26 mouse cellular contexts compared by ENCODE assay signal in the genomic region with DNA sequence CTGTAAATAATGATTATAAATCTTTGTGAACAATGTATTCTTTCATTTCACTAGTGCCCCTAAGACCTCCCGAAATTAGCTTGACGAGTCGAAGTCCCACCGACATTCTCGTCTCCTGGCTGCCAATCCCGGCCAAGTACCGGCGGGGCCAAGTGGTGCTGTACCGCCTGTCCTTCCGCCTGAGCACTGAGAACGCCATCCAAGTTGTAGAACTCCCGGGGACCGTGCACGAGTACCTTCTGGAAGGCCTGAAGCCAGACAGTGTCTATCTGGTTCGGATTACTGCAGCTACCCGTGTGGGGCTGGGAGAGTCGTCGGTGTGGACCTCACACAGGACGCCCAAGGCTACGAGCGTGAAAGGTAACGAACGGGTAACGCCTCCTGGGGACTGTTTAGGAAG. TPM values are rescaled to one million over a fixed set of nuclear protein-coding genes. Genes with fewer than 3 reads are reported as not detected.
"Had no signal": no experiment of that assay in that cellular context is flagged by ENCODE, and none has a peak within 500 bp of the region (broad histone marks: within the 10 kb centered on the region; RNA-seq: fewer than 3 reads in every experiment).

No protein-coding gene starts in this region.

- H3K27ac ChIP-seq: heart, embryonic 10.5 days; hindbrain, embryonic 13.5 days; hindbrain, embryonic 15.5 days; hindbrain, postnatal 0 days; kidney, embryonic 15.5 days; kidney, postnatal 0 days; left cerebral cortex, adult 2 months; limb, embryonic 10.5 days; limb, embryonic 12.5 days; liver, embryonic 13.5 days; liver, embryonic 15.5 days had no signal

- H3K36me3 ChIP-seq: hindbrain, embryonic 13.5 days; hindbrain, embryonic 15.5 days; limb, embryonic 12.5 days; liver, embryonic 13.5 days; liver, embryonic 15.5 days had no signal

- H3K27me3 ChIP-seq: heart, embryonic 12.5 days; hindbrain, embryonic 15.5 days; kidney, embryonic 15.5 days; limb, embryonic 12.5 days; liver, embryonic 13.5 days; liver, embryonic 15.5 days had no signal

- H3K4me3 ChIP-seq: heart, embryonic 10.5 days; heart, embryonic 12.5 days; hindbrain, embryonic 13.5 days; hindbrain, embryonic 15.5 days; kidney, embryonic 15.5 days; left cerebral cortex, adult 2 months; limb, embryonic 10.5 days; limb, embryonic 12.5 days; liver, embryonic 13.5 days; liver, embryonic 15.5 days had no signal

- H3K4me1 ChIP-seq: kidney, embryonic 15.5 days; limb, embryonic 10.5 days; liver, embryonic 13.5 days; liver, embryonic 15.5 days had no signal

- H3K9ac ChIP-seq: heart, embryonic 12.5 days; hindbrain, embryonic 13.5 days; hindbrain, embryonic 15.5 days; kidney, embryonic 15.5 days; limb, embryonic 12.5 days; liver, embryonic 13.5 days; liver, embryonic 15.5 days had no signal

- H3K4me2 ChIP-seq: heart, embryonic 12.5 days; hindbrain, embryonic 13.5 days; hindbrain, embryonic 15.5 days; kidney, embryonic 15.5 days; limb, embryonic 12.5 days; liver, embryonic 11.5 days; liver, embryonic 13.5 days; liver, embryonic 15.5 days had no signal

- ATAC-seq: hindbrain, postnatal 0 days; intestine, embryonic 16.5 days had no signal

- H3K9me3 ChIP-seq: heart, embryonic 10.5 days; heart, embryonic 12.5 days; hindbrain, embryonic 13.5 days; hindbrain, embryonic 15.5 days; kidney, embryonic 15.5 days; limb, embryonic 10.5 days; limb, embryonic 12.5 days; liver, embryonic 13.5 days; liver, embryonic 15.5 days had no signal

- DNase-seq: gastrocnemius, postnatal 14 days; gastrocnemius, postnatal 36 days; heart, adult 18-20 months; heart, postnatal 10 days; kidney, adult 11 months; kidney, adult 2 months; kidney, adult 9 months; kidney, postnatal 14 days; kidney, postnatal 36 days; layer of hippocampus, adult 9-11 months; liver; liver, embryonic 13.5 days had no signal

RNA-seq across cellular contexts. Expression of a gene that starts 50.0 kb away (rescaled TPM):
- total RNA-seq: hematopoietic stem cell, adult 5-6 weeks had no signal
